Mouse (Mus musculus) midbrain, postnatal 0 days (tissue): ENCODE measurements around the gene Phf24. TPM values are rescaled to one million over a fixed set of nuclear protein-coding genes. Genes with fewer than 3 reads are reported as not detected.
"Not testable (repeated sequence)": the region's sequence is repeated elsewhere in the genome, so short reads cannot be mapped to it uniquely, and the experiment has no call there.

ENCODE experiments used
- ATAC-seq: fragments of 200-750 bp; cut with Nextera tagmentation; 2 replicates; pipeline ENCODE4 v1.8.0; 2017; ENCODE audit warnings: moderate number of reproducible peaks, mild to moderate bottlenecking, moderate TSS enrichment, moderate library complexity; ENCODE audit not compliant: low FRiP score
- DNase-seq: peaks from one replicate; pipeline ENCODE4 v3.0.0-alpha.2; 2015; ENCODE audit warnings: low spot score
- H3K27ac ChIP-seq: fragments of 300-500 bp; sonication (generic); 2 replicates; pipeline ENCODE4 v1.5.1; 2014; ENCODE audit warnings: low read depth, mild to moderate bottlenecking, low read length, mixed read lengths
- H3K27me3 ChIP-seq: fragments of 300-500 bp; sonication (generic); 2 replicates; pipeline ENCODE4 v1.6.1; 2014; ENCODE audit warnings: low read length, control low read depth, mixed read lengths; ENCODE audit not compliant: insufficient read depth
- H3K36me3 ChIP-seq: fragments of 300-500 bp; sonication (generic); 2 replicates; pipeline ENCODE4 v1.6.1; 2014; ENCODE audit warnings: low read length, control low read depth, mixed read lengths; ENCODE audit not compliant: insufficient read depth
- H3K4me1 ChIP-seq: fragments of 300-500 bp; sonication (generic); 2 replicates; pipeline ENCODE4 v1.6.1; 2014; ENCODE audit warnings: mild to moderate bottlenecking, control low read depth, antibody characterized with exemption, low read length, mixed read lengths; ENCODE audit not compliant: insufficient read depth
- H3K4me2 ChIP-seq: fragments of 300-500 bp; sonication (generic); 2 replicates; pipeline ENCODE4 v1.6.1; 2014; ENCODE audit warnings: low read depth, mild to moderate bottlenecking, low read length, mixed read lengths; ENCODE audit not compliant: poor library complexity, severe bottlenecking
- H3K4me3 ChIP-seq: fragments of 300-500 bp; sonication (generic); 2 replicates; pipeline ENCODE4 v1.5.1; 2014; ENCODE audit warnings: low read depth, mild to moderate bottlenecking, low read length, moderate library complexity
- H3K9ac ChIP-seq: fragments of 300-500 bp; sonication (generic); replicated peaks from 2 replicates; pipeline ENCODE4 v1.6.1; 2014; ENCODE audit warnings: mild to moderate bottlenecking, low read length, moderate library complexity, mixed read lengths; ENCODE audit not compliant: poor library complexity, severe bottlenecking
- H3K9me3 ChIP-seq: fragments of 300-500 bp; sonication (generic); 2 replicates; pipeline ENCODE4 v1.6.1; 2016; ENCODE audit warnings: low read length, control low read depth
- CTCF ChIP-seq: IDR thresholded peaks from 2 replicates; pipeline ENCODE4 v1.5.1; 2016; ENCODE audit warnings: antibody characterized with exemption, mild to moderate bottlenecking
- WGBS: fragments of 180-500 bp; shearing (Covaris S2); extraction: QIAGEN DNeasy Blood & Tissue Kit; methylation state at CpG from one replicate; pipeline ENCODE4 v1.1.7; 2014; 5-methylcytosine and 5-hydroxymethylcytosine counted together
- polyA plus RNA-seq: library from polyadenylated mRNA; unstranded; fragments of >200 nt; fragmentation: Nextera tagmentation; extraction: Ambion mirVana; gene quantifications from 2 replicates; pipeline ENCODE4 v1.2.1, GENCODE M21; 2015
- total RNA-seq: library from RNA; depleted of rRNA; stranded (reverse); fragments of >200 nt; gene quantifications from 2 replicates; pipeline ENCODE4 v1.2.3, GENCODE M21; 2014; rRNA removed

Gene Phf24
- total and polyA plus RNA-seq, 2 experiments from 2014 or later: 45.0 to 148 TPM

- Histone ChIP-seq H3K27ac (no peak within 1 kb of the TSS), H3K27me3 (no peaks in the 10 kb centered on the region), H3K9me3 (no peaks in the 10 kb centered on the region), H3K4me2 (no peak within 1 kb of the TSS), H3K9ac (no peak within 1 kb of the TSS), H3K36me3 (no peaks in the 10 kb centered on the region), H3K4me1 (no peaks in the 10 kb centered on the region), H3K4me3 (no peak within 1 kb of the TSS)
- no peak for DNase-seq
- 88% methylated on average over 4 of the region's 4 CpGs for WGBS
- no peak for ATAC-seq
- no peak for TF ChIP-seq CTCF
Measured at GRCm38 (mm10) chr4:42969304-42969703, 52.8 kb downstream of the Phf24 start, which contains the start of gene 1700022I11Rik. 1700022I11Rik (plus strand) TSS chr4:42969604.

DNA sequence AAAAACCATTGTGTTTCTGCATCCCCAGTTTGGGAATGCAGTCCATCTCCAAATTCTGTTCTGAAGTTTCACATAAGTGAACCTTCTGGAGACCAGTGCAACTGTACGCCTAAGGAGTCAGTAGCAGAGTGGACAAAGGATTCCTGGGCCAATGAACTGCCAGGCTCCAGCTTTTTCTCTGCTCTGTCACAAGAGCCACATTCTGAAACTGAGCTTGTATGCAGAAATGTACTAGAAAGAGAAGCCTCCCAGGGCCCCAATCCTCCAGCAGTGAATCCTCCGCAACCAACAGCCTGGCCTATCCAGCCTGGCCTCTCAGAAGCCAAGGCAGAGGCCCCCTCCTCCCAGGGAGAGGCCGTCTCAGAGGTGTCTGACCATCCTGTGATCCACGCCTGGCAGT is 56.5 kb downstream of the Phf24 start:
- Histone ChIP-seq H3K4me1 (no peaks in the 10 kb centered on the region), H3K9ac (no peak overlapping the region), H3K4me3 (no peak overlapping the region), H3K27me3 (no peaks in the 10 kb centered on the region), H3K4me2 (no peak overlapping the region), H3K36me3 (no peaks in the 10 kb centered on the region), H3K27ac (no peak overlapping the region), H3K9me3 (no peaks in the 10 kb centered on the region)
- DNase-seq (no peak), ATAC-seq (no peak)
- WGBS: 82% methylated on average over 4 of the region's 4 CpGs
- TF ChIP-seq CTCF: no peak

DNA sequence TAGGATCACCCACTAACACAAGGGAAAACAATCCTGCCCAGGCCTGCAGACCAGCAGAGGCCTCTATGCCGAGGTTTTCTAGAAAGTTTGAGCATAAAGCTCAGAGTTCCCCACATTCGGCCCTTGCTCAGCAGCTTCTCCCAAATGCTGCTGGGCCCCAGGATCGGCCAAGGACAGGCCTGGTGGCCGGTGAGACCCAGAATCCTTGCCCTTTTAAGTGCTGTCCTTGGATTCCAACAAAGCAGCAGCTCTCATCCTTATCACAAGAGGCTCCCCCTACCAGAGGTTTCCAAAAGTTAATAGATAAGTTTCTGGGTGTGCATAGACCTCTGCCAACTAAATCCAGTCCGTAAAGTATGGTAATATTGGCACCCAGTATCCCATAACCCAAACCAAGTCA is 57.4 kb downstream of the Phf24 start:
- TF ChIP-seq CTCF: no peak
- no peaks in the 10 kb centered on the region for H3K9me3 ChIP-seq
- no peak overlapping the region for H3K4me3 ChIP-seq
- no peaks in the 10 kb centered on the region for H3K27me3 ChIP-seq
- H3K9ac ChIP-seq: no peak overlapping the region
- no peak overlapping the region for H3K27ac ChIP-seq
- WGBS: 82% methylated on average over 5 of the region's 5 CpGs
- ATAC-seq: no peak
- no peak for DNase-seq
- H3K4me1 ChIP-seq: no peaks in the 10 kb centered on the region
- 0 out of 2 replicates have a peak, but pooled peaks cover 4% of the 10 kb centered on the region for H3K36me3 ChIP-seq
- no peak overlapping the region for H3K4me2 ChIP-seq

DNA sequence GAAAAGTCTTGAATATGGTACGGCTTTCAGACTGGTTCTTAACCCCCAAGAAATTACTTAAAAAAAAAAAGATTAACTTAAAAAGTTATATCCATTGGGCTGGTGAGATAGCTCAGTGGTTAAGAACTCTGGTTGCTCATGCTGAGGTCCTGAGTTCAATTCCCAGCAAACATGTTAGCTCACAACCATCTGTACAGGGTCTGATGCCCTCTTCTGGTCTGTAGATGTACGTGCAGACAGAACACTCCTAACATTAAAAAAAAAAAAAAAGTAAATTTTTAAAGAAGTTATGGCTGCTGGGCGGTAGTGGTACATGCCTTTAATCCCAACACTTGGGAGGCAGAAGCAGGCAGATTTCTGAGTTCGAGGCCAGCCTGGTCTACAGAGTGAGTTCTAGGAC is 61.6 kb downstream of the Phf24 start:
- peaks cover 23% of the 10 kb centered on the region for H3K36me3 ChIP-seq
- 89% methylated on average over 4 of the region's 4 CpGs for WGBS
- DNase-seq (no peak), ATAC-seq (no peak)
- no peak overlapping the region for H3K4me3 ChIP-seq
- no peaks in the 10 kb centered on the region for H3K4me1 ChIP-seq
- H3K27ac ChIP-seq: no peak overlapping the region
- no peak overlapping the region for H3K4me2 ChIP-seq
- peak; percentile 48 for TF ChIP-seq CTCF
- H3K27me3 ChIP-seq: no peaks in the 10 kb centered on the region
- H3K9me3 ChIP-seq: no peaks in the 10 kb centered on the region
- no peak overlapping the region for H3K9ac ChIP-seq

- not testable (repeated sequence) for H3K27ac ChIP-seq, H3K9me3 ChIP-seq, H3K9ac ChIP-seq, H3K4me2 ChIP-seq, H3K27me3 ChIP-seq, ATAC-seq, DNase-seq, H3K4me1 ChIP-seq, H3K4me3 ChIP-seq
- peaks cover 38% of the 10 kb centered on the region for H3K36me3 ChIP-seq
- WGBS: 96% methylated on average over 7 of the region's 8 CpGs
Measured at GRCm38 (mm10) chr4:42980467-42980866, 64.0 kb downstream of the Phf24 start.

GRCm38 (mm10) chr4:42988296-42988695 is 71.8 kb downstream of the Phf24 start:
- no peak overlapping the region for H3K9ac ChIP-seq
- no peaks in the 10 kb centered on the region for H3K27me3 ChIP-seq
- peaks cover 64% of the 10 kb centered on the region for H3K36me3 ChIP-seq
- no peak for ATAC-seq
- DNase-seq: no peak
- TF ChIP-seq CTCF: peak; percentile 51
- no peaks in the 10 kb centered on the region for H3K4me1 ChIP-seq
- no peak overlapping the region for H3K27ac ChIP-seq
- H3K4me3 ChIP-seq: no peak overlapping the region
- WGBS: 91% methylated on average over 1 of the region's 1 CpGs
- no peak overlapping the region for H3K4me2 ChIP-seq
- H3K9me3 ChIP-seq: no peaks in the 10 kb centered on the region

Other genes with a start within 250 kb of the Phf24 start
- gene 4930578G10Rik, start 181.1 kb upstream of the Phf24 start, total RNA-seq: not detected in 2 replicates
- 0.36 TPM in 1 of 2 replicates, not detected in the other for gene 4930578G10Rik, start 181.1 kb upstream of the Phf24 start, polyA plus RNA-seq
- gene Ccl19, start 160.1 kb upstream of the Phf24 start, total RNA-seq: not detected in 2 replicates
- 0.26 and 0.32 TPM in 2 replicates for gene Ccl19, start 160.1 kb upstream of the Phf24 start, polyA plus RNA-seq
- gene Ccl21a, start 142.7 kb upstream of the Phf24 start, total RNA-seq: not detected in 2 replicates
- gene Ccl21a, start 142.7 kb upstream of the Phf24 start, polyA plus RNA-seq: 0.33 and 0.44 TPM in 2 replicates
- gene Fam205a1, start 62.8 kb upstream of the Phf24 start, total RNA-seq: not detected in 2 replicates
- not detected in 2 replicates for gene Fam205a1, start 62.8 kb upstream of the Phf24 start, polyA plus RNA-seq
- 0.09 and 0.16 TPM in 2 replicates for gene Gm12394, start 59.9 kb upstream of the Phf24 start, total RNA-seq
- gene Gm12394, start 59.9 kb upstream of the Phf24 start, polyA plus RNA-seq: 0.21 and 0.71 TPM in 2 replicates
- gene Fam205c, start 42.4 kb upstream of the Phf24 start, total RNA-seq: not detected in 2 replicates
- 2.1 and 4.4 TPM in 2 replicates for gene Fam205c, start 42.4 kb upstream of the Phf24 start, polyA plus RNA-seq
- 75.6 and 109 TPM in 2 replicates for gene Dnajb5, start 33.2 kb downstream of the Phf24 start, total RNA-seq
- gene Dnajb5, start 33.2 kb downstream of the Phf24 start, polyA plus RNA-seq: 37.9 and 41.4 TPM in 2 replicates
- not detected in 2 replicates for gene 1700022I11Rik, start 52.9 kb downstream of the Phf24 start, total RNA-seq
- gene 1700022I11Rik, start 52.9 kb downstream of the Phf24 start, polyA plus RNA-seq: 0.19 and 0.48 TPM in 2 replicates
- 192 and 242 TPM in 2 replicates for gene Vcp, start 83.8 kb downstream of the Phf24 start, total RNA-seq
- gene Vcp, start 83.8 kb downstream of the Phf24 start, polyA plus RNA-seq: 448 and 464 TPM in 2 replicates
- 15.0 and 18.2 TPM in 2 replicates for gene Fancg, start 93.8 kb downstream of the Phf24 start, total RNA-seq
- gene Fancg, start 93.8 kb downstream of the Phf24 start, polyA plus RNA-seq: 14.2 and 14.3 TPM in 2 replicates
- gene Pigo, start 109.2 kb downstream of the Phf24 start, total RNA-seq: 30.5 and 33.4 TPM in 2 replicates
- 24.4 and 26.1 TPM in 2 replicates for gene Pigo, start 109.2 kb downstream of the Phf24 start, polyA plus RNA-seq
- 89.6 and 102 TPM in 2 replicates for gene Stoml2, start 115.0 kb downstream of the Phf24 start, total RNA-seq
- gene Stoml2, start 115.0 kb downstream of the Phf24 start, polyA plus RNA-seq: 230 and 241 TPM in 2 replicates
- 31.1 and 48.7 TPM in 2 replicates for gene Fam214b, start 129.6 kb downstream of the Phf24 start, total RNA-seq
- gene Fam214b, start 129.6 kb downstream of the Phf24 start, polyA plus RNA-seq: 30.3 and 32.3 TPM in 2 replicates
- gene Unc13b, start 142.3 kb downstream of the Phf24 start, total RNA-seq: 40.2 and 54.6 TPM in 2 replicates
- 6.3 and 7.9 TPM in 2 replicates for gene Unc13b, start 142.3 kb downstream of the Phf24 start, polyA plus RNA-seq